Mouse (Mus musculus) gastrocnemius, postnatal 14 days (tissue): ENCODE results near the gene Dusp1. TPM values are rescaled to one million over a fixed set of nuclear protein-coding genes. Genes with fewer than 3 reads are reported as not detected.

Experiments
- DNase-seq: peaks from one replicate; pipeline ENCODE4 v3.0.0; 2021; ENCODE audit warnings: mixed read lengths
- intact Hi-C: fragments of 180-260 bp; cut with DNase I; formaldehyde crosslinking; loops from one replicate; pipeline ENCODE4 v1.15.1; 2025; ENCODE audit warnings: low total_unique reads
- total RNA-seq, 2 experiments: library from RNA; stranded (reverse); gene quantifications; 2 replicates each; pipeline ENCODE4 v1.2.3; 2021

The Dusp1 gene
- total RNA-seq, 2 experiments from 2014 or later = 30.8 to 77.9 TPM

GRCm38 (mm10) chr17:26587961-26588487, 26.1 kb upstream of the Dusp1 start:
- intact Hi-C loops = no loop called here
- DNase-seq = no peak

- peak; percentile 89 for DNase-seq
- intact Hi-C loops = no loop called here
Measured at GRCm38 (mm10) chr17:26584558-26585136, 22.7 kb upstream of the Dusp1 start.

- DNase-seq = no peak
- intact Hi-C loops = no loop called here
Measured at GRCm38 (mm10) chr17:26584063-26584462, 22.1 kb upstream of the Dusp1 start.

- intact Hi-C loops = no loop called here
- DNase-seq = no peak
Measured at GRCm38 (mm10) chr17:26583606-26584005, 21.7 kb upstream of the Dusp1 start.

- DNase-seq = no peak
- intact Hi-C loops = no loop called here
Measured at GRCm38 (mm10) chr17:26583056-26583455, 21.1 kb upstream of the Dusp1 start.

GRCm38 (mm10) chr17:26582297-26582696, 20.4 kb upstream of the Dusp1 start:
- peak; percentile 57 for DNase-seq
- intact Hi-C loops = no loop called here

GRCm38 (mm10) chr17:26580873-26581401, 19.0 kb upstream of the Dusp1 start:
- DNase-seq = no peak
- intact Hi-C loops = no loop called here

- no peak for DNase-seq
- intact Hi-C loops = loop anchor here (10.0 kb wide), 1 partner anchor 65 kb away; no protein-coding TSS in a partner anchor
Measured at GRCm38 (mm10) chr17:26579396-26579795, 17.5 kb upstream of the Dusp1 start.

GRCm38 (mm10) chr17:26578771-26579170, 16.8 kb upstream of the Dusp1 start:
- intact Hi-C loops = loop anchor here (10.0 kb wide), 1 partner anchor 64 kb away; no protein-coding TSS in a partner anchor
- DNase-seq = no peak

- intact Hi-C loops = loop anchor here (10.0 kb wide), 1 partner anchor 63 kb away; no protein-coding TSS in a partner anchor
- no peak for DNase-seq
Measured at GRCm38 (mm10) chr17:26578162-26578561, 16.2 kb upstream of the Dusp1 start.

GRCm38 (mm10) chr17:26577309-26577708, 15.4 kb upstream of the Dusp1 start:
- no peak for DNase-seq
- intact Hi-C loops = loop anchor here (10.0 kb wide), 1 partner anchor 63 kb away; no protein-coding TSS in a partner anchor

- intact Hi-C loops = loop anchor here (10.0 kb wide), 1 partner anchor 62 kb away; no protein-coding TSS in a partner anchor
Measured at GRCm38 (mm10) chr17:26576833-26577232, 14.9 kb upstream of the Dusp1 start.

GRCm38 (mm10) chr17:26575786-26576690, 14.1 kb upstream of the Dusp1 start:
- intact Hi-C loops = loop anchor here (10.0 kb wide), 1 partner anchor 61 kb away; no protein-coding TSS in a partner anchor

More at GRCm38 (mm10) chr17:26576833-26577232, 14.9 kb upstream of the Dusp1 start:
- DNase-seq = peak; percentile 88

GRCm38 (mm10) chr17:26574701-26575100, 12.8 kb upstream of the Dusp1 start:
- intact Hi-C loops = loop anchor here (10.0 kb wide), 1 partner anchor 60 kb away; no protein-coding TSS in a partner anchor

More at GRCm38 (mm10) chr17:26575786-26576690, 14.1 kb upstream of the Dusp1 start:
- no peak for DNase-seq

GRCm38 (mm10) chr17:26574118-26574517, 12.2 kb upstream of the Dusp1 start:
- DNase-seq = no peak
- intact Hi-C loops = loop anchor here (10.0 kb wide), 1 partner anchor 59 kb away; no protein-coding TSS in a partner anchor

More at GRCm38 (mm10) chr17:26574701-26575100, 12.8 kb upstream of the Dusp1 start:
- no peak for DNase-seq

GRCm38 (mm10) chr17:26572265-26572664, 10.3 kb upstream of the Dusp1 start:
- no peak for DNase-seq
- intact Hi-C loops = loop anchor here (10.0 kb wide), 1 partner anchor 57 kb away; no protein-coding TSS in a partner anchor

- DNase-seq = no peak
- intact Hi-C loops = loop anchor here (10.0 kb wide), 1 partner anchor 57 kb away; no protein-coding TSS in a partner anchor
Measured at GRCm38 (mm10) chr17:26571377-26571776, 9.4 kb upstream of the Dusp1 start.

- intact Hi-C loops = loop anchor here (10.0 kb wide), 1 partner anchor 56 kb away; no protein-coding TSS in a partner anchor
Measured at GRCm38 (mm10) chr17:26570651-26571118, 8.8 kb upstream of the Dusp1 start.

More at GRCm38 (mm10) chr17:26570651-26571118, 8.8 kb upstream of the Dusp1 start:
- no peak for DNase-seq
